Mouse (Mus musculus): ENCODE results near the gene Rasgef1b. TPM values are rescaled to one million over a fixed set of nuclear protein-coding genes. Genes with fewer than 3 reads are reported as not detected.

Rasgef1b gene
- polyA plus RNA-seq, 1 experiment from 2014 or later = 83.7 TPM

GRCm38 (mm10) chr5:99428648-99429047 lies 300.2 kb downstream of the Rasgef1b start:
- H3K4me2 ChIP-seq (ENCODE audit: low read depth, low read length) = no peak overlapping the region
- H3K4me3 ChIP-seq (ENCODE audit: low read depth, low read length) = no peak overlapping the region
- ATAC-seq (ENCODE audit: low read depth) = no peak
- no peaks in the 10 kb centered on the region for H3K4me1 ChIP-seq (ENCODE audit: control insufficient read depth, insufficient read depth, low read length)
- no peaks in the 10 kb centered on the region for H3K27me3 ChIP-seq (ENCODE audit: control insufficient read depth, insufficient read depth, low read length)
- WGBS = 77% methylated on average over 5 of the region's 5 CpGs
- no peaks in the 10 kb centered on the region for H3K9me3 ChIP-seq (ENCODE audit: control insufficient read depth, low read length)
- H3K36me3 ChIP-seq (ENCODE audit: control insufficient read depth, insufficient read depth, low read length) = no peaks in the 10 kb centered on the region
- H3K27ac ChIP-seq (ENCODE audit: low read depth, low read length) = no peak overlapping the region
- no peak overlapping the region for H3K9ac ChIP-seq (replicated peaks; ENCODE audit: low read depth, low read length)

- no peaks in the 10 kb centered on the region for H3K27me3 ChIP-seq (ENCODE audit: control insufficient read depth, insufficient read depth, low read length)
- WGBS = 90% methylated on average over 5 of the region's 5 CpGs
Measured at GRCm38 (mm10) chr5:99423271-99423670, 305.6 kb downstream of the Rasgef1b start.

GRCm38 (mm10) chr5:99422856-99423255 lies 306.0 kb downstream of the Rasgef1b start:
- WGBS = 88% methylated on average over 4 of the region's 4 CpGs
- ATAC-seq (ENCODE audit: low read depth) = no peak
- Histone ChIP-seq H3K9me3 (ENCODE audit: control insufficient read depth, low read length) (no peaks in the 10 kb centered on the region), H3K4me3 (ENCODE audit: low read depth, low read length) (no peak overlapping the region), H3K4me1 (ENCODE audit: control insufficient read depth, insufficient read depth, low read length) (no peaks in the 10 kb centered on the region), H3K27ac (ENCODE audit: low read depth, low read length) (no peak overlapping the region), H3K9ac (replicated peaks; ENCODE audit: low read depth, low read length) (no peak overlapping the region), H3K36me3 (ENCODE audit: control insufficient read depth, insufficient read depth, low read length) (no peaks in the 10 kb centered on the region), H3K27me3 (ENCODE audit: control insufficient read depth, insufficient read depth, low read length) (no peaks in the 10 kb centered on the region), H3K4me2 (ENCODE audit: low read depth, low read length) (no peak overlapping the region)

More at GRCm38 (mm10) chr5:99423271-99423670, 305.6 kb downstream of the Rasgef1b start:
- Histone ChIP-seq H3K4me3 (ENCODE audit: low read depth, low read length) (no peak overlapping the region), H3K4me2 (ENCODE audit: low read depth, low read length) (no peak overlapping the region), H3K9ac (replicated peaks; ENCODE audit: low read depth, low read length) (no peak overlapping the region), H3K9me3 (ENCODE audit: control insufficient read depth, low read length) (no peaks in the 10 kb centered on the region), H3K36me3 (ENCODE audit: control insufficient read depth, insufficient read depth, low read length) (no peaks in the 10 kb centered on the region), H3K27ac (ENCODE audit: low read depth, low read length) (no peak overlapping the region), H3K4me1 (ENCODE audit: control insufficient read depth, insufficient read depth, low read length) (no peaks in the 10 kb centered on the region)
- no peak for ATAC-seq (ENCODE audit: low read depth)

GRCm38 (mm10) chr5:99422092-99422491 lies 306.8 kb downstream of the Rasgef1b start:
- Histone ChIP-seq H3K27ac (ENCODE audit: low read depth, low read length) (no peak overlapping the region), H3K4me3 (ENCODE audit: low read depth, low read length) (no peak overlapping the region), H3K4me2 (ENCODE audit: low read depth, low read length) (no peak overlapping the region), H3K4me1 (ENCODE audit: control insufficient read depth, insufficient read depth, low read length) (no peaks in the 10 kb centered on the region), H3K9me3 (ENCODE audit: control insufficient read depth, low read length) (no peaks in the 10 kb centered on the region), H3K27me3 (ENCODE audit: control insufficient read depth, insufficient read depth, low read length) (no peaks in the 10 kb centered on the region), H3K36me3 (ENCODE audit: control insufficient read depth, insufficient read depth, low read length) (no peaks in the 10 kb centered on the region), H3K9ac (replicated peaks; ENCODE audit: low read depth, low read length) (no peak overlapping the region)
- 89% methylated on average over 6 of the region's 6 CpGs for WGBS
- ATAC-seq (ENCODE audit: low read depth) = no peak

- H3K9ac ChIP-seq (replicated peaks; ENCODE audit: low read depth, low read length) = no peak overlapping the region
- H3K4me2 ChIP-seq (ENCODE audit: low read depth, low read length) = no peak overlapping the region
- H3K36me3 ChIP-seq (ENCODE audit: control insufficient read depth, insufficient read depth, low read length) = no peaks in the 10 kb centered on the region
- H3K27ac ChIP-seq (ENCODE audit: low read depth, low read length) = no peak overlapping the region
- H3K4me3 ChIP-seq (ENCODE audit: low read depth, low read length) = no peak overlapping the region
- H3K9me3 ChIP-seq (ENCODE audit: control insufficient read depth, low read length) = no peaks in the 10 kb centered on the region
- ATAC-seq (ENCODE audit: low read depth) = no peak
- no peaks in the 10 kb centered on the region for H3K27me3 ChIP-seq (ENCODE audit: control insufficient read depth, insufficient read depth, low read length)
- H3K4me1 ChIP-seq (ENCODE audit: control insufficient read depth, insufficient read depth, low read length) = no peaks in the 10 kb centered on the region
- WGBS = 76% methylated on average over 2 of the region's 2 CpGs
Measured at GRCm38 (mm10) chr5:99419872-99420271, 309.0 kb downstream of the Rasgef1b start.

- Histone ChIP-seq H3K4me2 (ENCODE audit: low read depth, low read length) (no peak overlapping the region), H3K4me3 (ENCODE audit: low read depth, low read length) (no peak overlapping the region), H3K9me3 (ENCODE audit: control insufficient read depth, low read length) (no peaks in the 10 kb centered on the region), H3K9ac (replicated peaks; ENCODE audit: low read depth, low read length) (no peak overlapping the region), H3K36me3 (ENCODE audit: control insufficient read depth, insufficient read depth, low read length) (no peaks in the 10 kb centered on the region), H3K27ac (ENCODE audit: low read depth, low read length) (no peak overlapping the region), H3K27me3 (ENCODE audit: control insufficient read depth, insufficient read depth, low read length) (no peaks in the 10 kb centered on the region), H3K4me1 (ENCODE audit: control insufficient read depth, insufficient read depth, low read length) (no peaks in the 10 kb centered on the region)
- 79% methylated on average over 21 of the region's 21 CpGs for WGBS
- ATAC-seq (ENCODE audit: low read depth) = no peak
Measured at GRCm38 (mm10) chr5:99416902-99417301, 312.0 kb downstream of the Rasgef1b start.

- H3K27me3 ChIP-seq (ENCODE audit: control insufficient read depth, insufficient read depth, low read length) = no peaks in the 10 kb centered on the region
- no peak for ATAC-seq (ENCODE audit: low read depth)
- no peaks in the 10 kb centered on the region for H3K36me3 ChIP-seq (ENCODE audit: control insufficient read depth, insufficient read depth, low read length)
- no peaks in the 10 kb centered on the region for H3K4me1 ChIP-seq (ENCODE audit: control insufficient read depth, insufficient read depth, low read length)
- 90% methylated on average over 12 of the region's 12 CpGs for WGBS
- no peak overlapping the region for H3K4me3 ChIP-seq (ENCODE audit: low read depth, low read length)
- H3K4me2 ChIP-seq (ENCODE audit: low read depth, low read length) = no peak overlapping the region
- no peak overlapping the region for H3K27ac ChIP-seq (ENCODE audit: low read depth, low read length)
- no peak overlapping the region for H3K9ac ChIP-seq (replicated peaks; ENCODE audit: low read depth, low read length)
- H3K9me3 ChIP-seq (ENCODE audit: control insufficient read depth, low read length) = no peaks in the 10 kb centered on the region
Measured at GRCm38 (mm10) chr5:99415676-99416075, 313.2 kb downstream of the Rasgef1b start.

GRCm38 (mm10) chr5:99415049-99415448 lies 313.8 kb downstream of the Rasgef1b start:
- Histone ChIP-seq H3K27me3 (ENCODE audit: control insufficient read depth, insufficient read depth, low read length) (no peaks in the 10 kb centered on the region), H3K4me2 (ENCODE audit: low read depth, low read length) (no peak overlapping the region), H3K4me3 (ENCODE audit: low read depth, low read length) (no peak overlapping the region), H3K27ac (ENCODE audit: low read depth, low read length) (no peak overlapping the region), H3K9me3 (ENCODE audit: control insufficient read depth, low read length) (no peaks in the 10 kb centered on the region), H3K4me1 (ENCODE audit: control insufficient read depth, insufficient read depth, low read length) (no peaks in the 10 kb centered on the region), H3K36me3 (ENCODE audit: control insufficient read depth, insufficient read depth, low read length) (no peaks in the 10 kb centered on the region), H3K9ac (replicated peaks; ENCODE audit: low read depth, low read length) (no peak overlapping the region)
- WGBS = 87% methylated on average over 2 of the region's 2 CpGs
- no peak for ATAC-seq (ENCODE audit: low read depth)

GRCm38 (mm10) chr5:99414293-99414692 lies 314.6 kb downstream of the Rasgef1b start:
- no peak overlapping the region for H3K27ac ChIP-seq (ENCODE audit: low read depth, low read length)
- H3K9ac ChIP-seq (replicated peaks; ENCODE audit: low read depth, low read length) = no peak overlapping the region
- no peaks in the 10 kb centered on the region for H3K36me3 ChIP-seq (ENCODE audit: control insufficient read depth, insufficient read depth, low read length)
- no peak for ATAC-seq (ENCODE audit: low read depth)
- H3K4me2 ChIP-seq (ENCODE audit: low read depth, low read length) = no peak overlapping the region
- H3K9me3 ChIP-seq (ENCODE audit: control insufficient read depth, low read length) = no peaks in the 10 kb centered on the region
- no peaks in the 10 kb centered on the region for H3K27me3 ChIP-seq (ENCODE audit: control insufficient read depth, insufficient read depth, low read length)
- no peaks in the 10 kb centered on the region for H3K4me1 ChIP-seq (ENCODE audit: control insufficient read depth, insufficient read depth, low read length)
- no peak overlapping the region for H3K4me3 ChIP-seq (ENCODE audit: low read depth, low read length)
- WGBS = 78% methylated on average over 6 of the region's 6 CpGs

GRCm38 (mm10) chr5:99413851-99414250 lies 315.0 kb downstream of the Rasgef1b start:
- 87% methylated on average over 1 of the region's 1 CpGs for WGBS
- ATAC-seq (ENCODE audit: low read depth) = no peak
- H3K36me3 ChIP-seq (ENCODE audit: control insufficient read depth, insufficient read depth, low read length) = no peaks in the 10 kb centered on the region
- H3K9me3 ChIP-seq (ENCODE audit: control insufficient read depth, low read length) = no peaks in the 10 kb centered on the region
- H3K9ac ChIP-seq (replicated peaks; ENCODE audit: low read depth, low read length) = no peak overlapping the region
- H3K4me2 ChIP-seq (ENCODE audit: low read depth, low read length) = no peak overlapping the region
- no peak overlapping the region for H3K4me3 ChIP-seq (ENCODE audit: low read depth, low read length)
- H3K4me1 ChIP-seq (ENCODE audit: control insufficient read depth, insufficient read depth, low read length) = no peaks in the 10 kb centered on the region
- no peaks in the 10 kb centered on the region for H3K27me3 ChIP-seq (ENCODE audit: control insufficient read depth, insufficient read depth, low read length)
- H3K27ac ChIP-seq (ENCODE audit: low read depth, low read length) = no peak overlapping the region

Measured in neural tube, embryonic 14.5 days (tissue).